Mouse (Mus musculus) heart, postnatal 0 days (tissue): ENCODE data around the gene Flnb. TPM values are rescaled to one million over a fixed set of nuclear protein-coding genes. Genes with fewer than 3 reads are reported as not detected.

Experiments used
- ATAC-seq: fragments of 200-750 bp; cut with Nextera tagmentation; 2 replicates; pipeline ENCODE4 v1.8.0; 2017; ENCODE audit warnings: low read depth, moderate number of reproducible peaks, moderate library complexity; ENCODE audit not compliant: insufficient read depth
- DNase-seq: peaks from one replicate; pipeline ENCODE4 v3.0.0-alpha.2; 2016; ENCODE audit warnings: low spot score
- H3K27ac ChIP-seq: fragments of 300-500 bp; sonication (generic); 2 replicates; pipeline ENCODE4 v1.5.1; 2014; ENCODE audit warnings: low read depth, mild to moderate bottlenecking
- H3K27me3 ChIP-seq: fragments of 300-500 bp; sonication (generic); 2 replicates; pipeline ENCODE4 v1.6.1; 2014; ENCODE audit warnings: low read length, mixed read lengths; ENCODE audit not compliant: control insufficient read depth, insufficient read depth
- H3K36me3 ChIP-seq: fragments of 300-500 bp; sonication (generic); replicated peaks from 2 replicates; pipeline ENCODE4 v1.6.1; 2014; ENCODE audit warnings: low read length, mixed read lengths; ENCODE audit not compliant: control insufficient read depth, insufficient read depth
- H3K4me1 ChIP-seq: fragments of 300-500 bp; sonication (generic); 2 replicates; pipeline ENCODE4 v1.6.1; 2014; ENCODE audit warnings: antibody characterized with exemption; ENCODE audit not compliant: control insufficient read depth, insufficient read depth
- H3K4me2 ChIP-seq: fragments of 300-500 bp; sonication (generic); 2 replicates; pipeline ENCODE4 v1.6.1; 2014; ENCODE audit warnings: low read depth, mild to moderate bottlenecking, low read length, moderate library complexity
- H3K4me3 ChIP-seq: fragments of 300-500 bp; sonication (generic); 2 replicates; pipeline ENCODE4 v1.5.1; 2014; ENCODE audit warnings: low read depth, low read length
- H3K9ac ChIP-seq: fragments of 300-500 bp; sonication (generic); replicated peaks from 2 replicates; pipeline ENCODE4 v1.6.1; 2014; ENCODE audit warnings: low read depth, low read length, mixed read lengths
- H3K9me3 ChIP-seq: fragments of 300-500 bp; sonication (generic); replicated peaks from 2 replicates; pipeline ENCODE4 v1.6.1; 2016; ENCODE audit warnings: low read length; ENCODE audit not compliant: control insufficient read depth
- CTCF ChIP-seq: IDR thresholded peaks from 2 replicates; pipeline ENCODE4 v1.5.1; 2016; ENCODE audit warnings: antibody characterized with exemption, control low read depth, low read depth
- EP300 ChIP-seq: IDR thresholded peaks from 2 replicates; pipeline ENCODE4 v1.6.1; 2016; ENCODE audit warnings: antibody characterized with exemption, low read depth
- WGBS: fragments of 180-500 bp; shearing (Covaris S2); extraction: QIAGEN DNeasy Blood & Tissue Kit; methylation state at CpG from one replicate; pipeline ENCODE4 v1.1.7; 2014; 5-methylcytosine and 5-hydroxymethylcytosine counted together
- polyA plus RNA-seq: library from polyadenylated mRNA; unstranded; fragments of >200 nt; fragmentation: Nextera tagmentation; extraction: Ambion mirVana; gene quantifications from 2 replicates; pipeline ENCODE4 v1.2.1, GENCODE M21; 2015
- total RNA-seq: library from RNA; depleted of rRNA; stranded (reverse); fragments of >200 nt; gene quantifications from 2 replicates; pipeline ENCODE4 v1.2.3, GENCODE M21; 2014; ENCODE audit warnings: low replicate concordance

Flnb gene
- total and polyA plus RNA-seq, 2 experiments from 2014 or later: 4.0 to 40.7 TPM

- WGBS: 69% methylated on average over 11 of the region's 11 CpGs
- DNase-seq: no peak
- Histone ChIP-seq H3K9ac (no peak overlapping the region), H3K4me1 (no peaks in the 10 kb centered on the region), H3K27me3 (no peaks in the 10 kb centered on the region), H3K9me3 (no peaks in the 10 kb centered on the region), H3K4me2 (no peak overlapping the region), H3K36me3 (peaks cover 34% of the 10 kb centered on the region), H3K27ac (no peak overlapping the region), H3K4me3 (no peak overlapping the region)
- ATAC-seq: no peak
- no peak for TF ChIP-seq CTCF
- TF ChIP-seq EP300: no peak
These were observed 71.3 kb downstream of the Flnb start for GRCm38 (mm10) chr14:7888811-7889651.

- no peak for ATAC-seq
- H3K27me3 ChIP-seq: no peaks in the 10 kb centered on the region
These were observed 72.1 kb downstream of the Flnb start for GRCm38 (mm10) chr14:7889834-7890233.

GRCm38 (mm10) chr14:7891401-7891800 lies 73.6 kb downstream of the Flnb start:
- Histone ChIP-seq H3K9me3 (no peaks in the 10 kb centered on the region), H3K4me3 (no peak overlapping the region), H3K27me3 (no peaks in the 10 kb centered on the region), H3K4me1 (no peaks in the 10 kb centered on the region), H3K9ac (no peak overlapping the region), H3K4me2 (no peak overlapping the region), H3K27ac (no peak overlapping the region), H3K36me3 (peaks cover 45% of the 10 kb centered on the region)
- TF ChIP-seq CTCF: no peak
- no peak for TF ChIP-seq EP300
- no peak for ATAC-seq
- DNase-seq: no peak

More at GRCm38 (mm10) chr14:7889834-7890233, 72.1 kb downstream of the Flnb start:
- Histone ChIP-seq H3K9me3 (no peaks in the 10 kb centered on the region), H3K36me3 (peaks cover 37% of the 10 kb centered on the region), H3K4me1 (no peaks in the 10 kb centered on the region), H3K27ac (no peak overlapping the region), H3K4me2 (no peak overlapping the region), H3K9ac (no peak overlapping the region), H3K4me3 (no peak overlapping the region)
- no peak for TF ChIP-seq EP300
- TF ChIP-seq CTCF: no peak
- DNase-seq: no peak
- WGBS: 74% methylated on average over 9 of the region's 9 CpGs

- TF ChIP-seq CTCF: no peak
- TF ChIP-seq EP300: no peak
- DNase-seq (no peak), ATAC-seq (no peak)
- H3K36me3 ChIP-seq: peaks cover 51% of the 10 kb centered on the region
- no peak overlapping the region for H3K9ac ChIP-seq
- H3K27me3 ChIP-seq: no peaks in the 10 kb centered on the region
- no peaks in the 10 kb centered on the region for H3K9me3 ChIP-seq
- 89% methylated on average over 9 of the region's 9 CpGs for WGBS
- H3K27ac ChIP-seq: no peak overlapping the region
- peaks cover 16% of the 10 kb centered on the region; the same call in 1 of the 2 replicates for H3K4me1 ChIP-seq
- no peak overlapping the region for H3K4me3 ChIP-seq
- no peak overlapping the region for H3K4me2 ChIP-seq
These were observed 78.4 kb downstream of the Flnb start for GRCm38 (mm10) chr14:7896126-7896525.

- WGBS: 91% methylated on average over 1 of the region's 1 CpGs
- Histone ChIP-seq H3K4me2 (no peak overlapping the region), H3K4me1 (peaks cover 17% of the 10 kb centered on the region; the same call in 1 of the 2 replicates), H3K4me3 (no peak overlapping the region), H3K36me3 (peaks cover 47% of the 10 kb centered on the region), H3K9me3 (no peaks in the 10 kb centered on the region), H3K27me3 (no peaks in the 10 kb centered on the region), H3K27ac (no peak overlapping the region), H3K9ac (no peak overlapping the region)
- no peak for DNase-seq
- no peak for ATAC-seq
- TF ChIP-seq EP300 (no peak), CTCF (no peak)
These were observed 78.9 kb downstream of the Flnb start for GRCm38 (mm10) chr14:7896699-7897098.

GRCm38 (mm10) chr14:7899986-7900385 lies 82.2 kb downstream of the Flnb start:
- TF ChIP-seq EP300 (no peak), CTCF (no peak)

More at GRCm38 (mm10) chr14:7899986-7900385, 82.2 kb downstream of the Flnb start:
- DNase-seq: no peak
- H3K4me1 ChIP-seq: peaks cover 17% of the 10 kb centered on the region; the same call in 1 of the 2 replicates
- H3K27ac ChIP-seq: peak overlapping the region; percentile 36
- no peaks in the 10 kb centered on the region for H3K9me3 ChIP-seq
- WGBS: 49% methylated on average over 3 of the region's 3 CpGs
- H3K9ac ChIP-seq: no peak overlapping the region
- H3K27me3 ChIP-seq: no peaks in the 10 kb centered on the region
- no peak overlapping the region for H3K4me3 ChIP-seq
- H3K36me3 ChIP-seq: peaks cover 40% of the 10 kb centered on the region
- 0 out of 2 replicates have a peak overlapping the region, but pooled peaks have one; percentile 14 for H3K4me2 ChIP-seq
- 0 out of 2 replicates have a peak, but pooled peaks have one; percentile 12 for ATAC-seq
